Mouse (Mus musculus): ENCODE data around the gene Lrguk.

DNA sequence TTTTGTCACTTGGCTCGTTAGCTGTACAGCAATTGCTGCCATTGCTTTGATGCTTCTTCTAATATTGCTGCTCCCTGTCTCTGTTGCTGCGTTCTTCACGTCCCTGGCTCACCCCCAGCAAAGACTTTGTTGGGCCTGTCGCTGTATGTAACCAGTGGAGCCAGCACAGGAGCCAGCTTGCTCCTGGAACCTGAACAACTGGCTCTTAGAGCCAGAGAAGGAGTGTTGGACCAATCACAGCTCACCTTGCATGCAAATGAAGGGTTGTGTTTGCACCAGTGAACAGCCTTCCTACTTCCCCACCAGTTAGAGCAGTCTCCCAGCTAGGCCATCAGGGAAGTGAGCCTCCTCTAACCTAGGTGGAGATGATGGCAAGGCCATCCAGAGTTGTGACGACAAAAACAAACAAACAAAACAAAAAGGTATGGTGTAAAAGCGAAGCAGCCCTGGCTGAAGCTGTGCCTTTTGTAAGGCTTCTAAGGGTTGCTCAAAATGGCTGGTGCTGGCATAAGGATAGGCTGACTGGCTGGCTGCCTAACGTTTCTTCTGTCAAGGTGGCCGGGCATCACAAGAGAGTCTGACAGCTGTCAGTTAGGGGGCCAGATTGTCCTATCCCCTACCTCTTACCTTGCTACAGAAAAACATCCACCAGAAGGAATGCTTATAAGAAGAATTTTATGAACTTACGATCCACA, 15.7 kb downstream of the Lrguk start:
- TF ChIP-seq CTCF (IDR thresholded peaks at IDR 0.05; ENCODE audit: low read depth) (no peak), EP300 (IDR thresholded peaks at IDR 0.05; ENCODE audit: low read depth) (no peak)
